Mouse (Mus musculus): ENCODE measurements around the gene Txnip.

DNA sequence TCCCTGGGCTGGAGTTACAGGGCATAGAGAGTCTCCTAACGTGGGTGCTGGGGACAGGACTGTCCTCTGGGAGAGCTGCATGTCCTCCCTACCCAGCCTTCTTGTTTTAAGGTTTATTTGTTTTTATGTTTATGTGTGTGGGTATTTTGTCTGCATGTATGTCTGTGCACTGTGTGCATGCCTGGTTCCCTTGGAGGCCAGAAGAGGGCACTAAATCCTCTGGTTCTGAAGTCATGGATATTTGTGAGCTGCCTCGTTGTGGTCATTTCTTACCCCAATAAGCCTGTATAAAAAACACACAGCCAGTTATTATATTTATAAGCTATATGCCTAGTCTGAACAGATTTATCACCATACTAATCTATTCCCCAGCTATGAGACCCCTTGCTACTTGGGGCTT lies 23.5 kb upstream of the Txnip start:
- no peak for TF ChIP-seq ZNF384 (IDR thresholded peaks at IDR 0.05; ENCODE audit: low read depth, low read length)
- no peak for TF ChIP-seq MAFK (IDR thresholded peaks at IDR 0.05; ENCODE audit: insufficient read depth, low read depth, low read length)
- no peak for TF ChIP-seq CHD2 (IDR thresholded peaks at IDR 0.05; ENCODE audit: low read depth, low read length)

All from ES-E14 (cell line).